Mouse (Mus musculus) spleen, adult 10 weeks (tissue): ENCODE results near the gene Slc25a5. TPM values are rescaled to one million over a fixed set of nuclear protein-coding genes. Genes with fewer than 3 reads are reported as not detected.

ENCODE experiments used
- polyA plus RNA-seq: library from polyadenylated mRNA; stranded (reverse); fragments of 350-450 nt; fragmentation: Illumina TruSeq; extraction: RNeasy Lipid Tissue Mini Kit (QIAGEN cat#74804); gene quantifications from one replicate; pipeline ENCODE4 v1.2.3, GENCODE M21; 2015; ENCODE audit warnings: low replicate concordance; ENCODE audit not compliant: insufficient read depth

The Slc25a5 gene
- 374 TPM for polyA plus RNA-seq

DNA sequence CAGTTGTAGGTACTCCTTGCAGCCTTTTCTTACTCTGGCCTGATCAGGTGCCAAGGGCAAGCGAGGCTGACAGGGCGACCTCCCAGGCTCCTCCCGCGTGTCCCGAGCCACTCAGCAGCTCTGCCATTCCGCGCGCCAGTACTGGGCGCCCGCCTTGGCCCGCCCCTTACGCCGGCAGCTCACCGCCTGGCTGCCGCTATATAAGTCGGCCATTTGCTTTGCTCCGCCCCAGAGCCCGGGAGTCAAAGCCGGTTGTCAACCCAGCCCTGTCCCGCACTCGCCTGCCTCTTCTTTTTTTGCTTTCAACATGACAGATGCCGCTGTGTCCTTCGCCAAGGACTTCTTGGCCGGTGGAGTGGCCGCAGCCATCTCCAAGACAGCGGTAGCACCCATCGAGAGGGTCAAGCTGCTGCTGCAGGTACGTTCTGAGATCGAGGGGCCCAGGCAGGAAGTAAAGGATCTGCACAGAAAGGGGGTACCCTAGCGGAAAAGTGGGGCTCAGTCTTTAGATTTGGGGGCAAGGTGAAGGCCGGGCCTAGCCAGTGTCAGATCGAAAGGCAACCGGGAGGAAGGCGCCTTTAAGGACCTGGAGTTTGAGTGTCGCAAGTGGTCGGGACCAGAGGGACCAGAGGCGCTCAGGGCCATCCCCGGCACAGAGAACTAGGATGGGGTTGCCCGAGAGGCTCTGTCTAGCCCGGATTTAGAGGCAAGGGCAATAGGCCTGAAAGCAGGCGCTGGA, at the start of gene Slc25a5:
Slc25a5 (plus strand) TSS at position 228 of the 739 bp plus-strand sequence.

Other genes with a start within 250 kb of the Slc25a5 start
- gene Pgrmc1, start 197.4 kb upstream of the Slc25a5 start, polyA plus RNA-seq = 81.9 TPM
- 5.3 TPM for gene Akap17b, start 150.3 kb upstream of the Slc25a5 start, polyA plus RNA-seq
- 1.2 TPM for gene Slc25a43, start 52.0 kb upstream of the Slc25a5 start, polyA plus RNA-seq
- 72.3 TPM for gene Ube2a, start 78.2 kb downstream of the Slc25a5 start, polyA plus RNA-seq
- gene C330007P06Rik, start 78.5 kb downstream of the Slc25a5 start, polyA plus RNA-seq = 53.7 TPM
- gene Nkrf, start 107.2 kb downstream of the Slc25a5 start, polyA plus RNA-seq = 14.0 TPM
- gene Sept6, start 196.1 kb downstream of the Slc25a5 start, polyA plus RNA-seq = 115 TPM